Mouse (Mus musculus) liver, embryonic 18 days (tissue): Measurements from ENCODE around the gene 9230112D13Rik. TPM values are rescaled to one million over a fixed set of nuclear protein-coding genes. Genes with fewer than 3 reads are reported as not detected.

Experiments
- polyA plus RNA-seq: library from polyadenylated mRNA; depleted of rRNA; stranded (reverse); fragments of >200 nt; gene quantifications from 2 replicates; pipeline ENCODE4 v1.2.3, GENCODE M21; 2012; rRNA removed

Gene 9230112D13Rik
- not detected in 2 replicates for polyA plus RNA-seq

GRCm38 (mm10) chr14:34522701-34523100 is at the start of gene 9230112D13Rik:
Gene 9230112D13Rik (minus strand): TSS chr14:34522801.

GRCm38 (mm10) chr14:34503325-34503647 is 19.3 kb downstream of the 9230112D13Rik start, which contains the start of gene Bmpr1a:
Gene Bmpr1a (minus strand): TSS chr14:34503341.

Other genes with a start within 250 kb of the 9230112D13Rik start
- 10.8 and 12.0 TPM in 2 replicates for gene Shld2, start 212.3 kb downstream of the 9230112D13Rik start, polyA plus RNA-seq
- gene Glud1, start 212.1 kb downstream of the 9230112D13Rik start, polyA plus RNA-seq = 304 and 319 TPM in 2 replicates
- gene Fam25c, start 167.4 kb downstream of the 9230112D13Rik start, polyA plus RNA-seq = 1.5 and 1.9 TPM in 2 replicates
- gene Sncg, start 148.0 kb downstream of the 9230112D13Rik start, polyA plus RNA-seq = 0.41 and 0.59 TPM in 2 replicates
- 2.2 TPM in 2 replicates for gene Mmrn2, start 147.3 kb downstream of the 9230112D13Rik start, polyA plus RNA-seq
- 4.8 and 4.9 TPM in 2 replicates for gene Bmpr1a, start 19.5 kb downstream of the 9230112D13Rik start, polyA plus RNA-seq
- 0.08 and 0.19 TPM in 2 replicates for gene Ldb3, start 65.9 kb upstream of the 9230112D13Rik start, polyA plus RNA-seq
- gene Opn4, start 77.3 kb upstream of the 9230112D13Rik start, polyA plus RNA-seq = not detected in 2 replicates
- gene Wapl, start 151.1 kb upstream of the 9230112D13Rik start, polyA plus RNA-seq = 17.3 and 17.8 TPM in 2 replicates